Mouse (Mus musculus): Measurements from ENCODE around the gene Tenm4. TPM values are rescaled to one million over a fixed set of nuclear protein-coding genes. Genes with fewer than 3 reads are reported as not detected.

The Tenm4 gene
- 37.5 and 38.1 TPM in 2 replicates for polyA plus RNA-seq (2014; fragmentation: Nextera tagmentation; extraction: Ambion mirVana)

- ATAC-seq (ENCODE audit: low FRiP score) (no peak), DNase-seq (ENCODE audit: low spot score) (no peak)
- Histone ChIP-seq H3K27me3 (ENCODE audit: control insufficient read depth, insufficient read depth, low read length) (no peaks in the 10 kb centered on the region; the same call in 1 of the 2 replicates), H3K9me3 (ENCODE audit: control insufficient read depth, low read length) (no peaks in the 10 kb centered on the region), H3K4me3 (replicated peaks; ENCODE audit: low read length) (no peak within 1 kb of the TSS), H3K4me2 (replicated peaks) (no peak within 1 kb of the TSS), H3K27ac (no peak within 1 kb of the TSS), H3K36me3 (replicated peaks; ENCODE audit: control insufficient read depth, insufficient read depth) (no peaks in the 10 kb centered on the region), H3K9ac (no peak within 1 kb of the TSS), H3K4me1 (replicated peaks; ENCODE audit: control insufficient read depth, insufficient read depth, low read length) (peaks cover 4% of the 10 kb centered on the region; the same call in 1 of the 2 replicates)
- 35% methylated on average over 14 of the region's 14 CpGs for whole genome bisulfite sequencing
These were observed at the start of gene Tenm4 for GRCm38 (mm10) chr7:96170924-96171595. Tenm4 (plus strand) TSS chr7:96171246.

GRCm38 (mm10) chr7:96130763-96131162 lies 40.3 kb upstream of the Tenm4 start:
- Histone ChIP-seq H3K4me3 (replicated peaks; ENCODE audit: low read length) (no peak overlapping the region), H3K9me3 (ENCODE audit: control insufficient read depth, low read length) (no peaks in the 10 kb centered on the region), H3K36me3 (replicated peaks; ENCODE audit: control insufficient read depth, insufficient read depth) (no peaks in the 10 kb centered on the region), H3K4me2 (replicated peaks) (no peak overlapping the region), H3K9ac (no peak overlapping the region), H3K27ac (no peak overlapping the region), H3K4me1 (replicated peaks; ENCODE audit: control insufficient read depth, insufficient read depth, low read length) (no peaks in the 10 kb centered on the region), H3K27me3 (ENCODE audit: control insufficient read depth, insufficient read depth, low read length) (no peaks in the 10 kb centered on the region)
- WGBS, result 47% methylated on average over 4 of the region's 4 CpGs
- no peak for DNase-seq (ENCODE audit: low spot score)
- no peak for ATAC-seq (ENCODE audit: low FRiP score)

DNA sequence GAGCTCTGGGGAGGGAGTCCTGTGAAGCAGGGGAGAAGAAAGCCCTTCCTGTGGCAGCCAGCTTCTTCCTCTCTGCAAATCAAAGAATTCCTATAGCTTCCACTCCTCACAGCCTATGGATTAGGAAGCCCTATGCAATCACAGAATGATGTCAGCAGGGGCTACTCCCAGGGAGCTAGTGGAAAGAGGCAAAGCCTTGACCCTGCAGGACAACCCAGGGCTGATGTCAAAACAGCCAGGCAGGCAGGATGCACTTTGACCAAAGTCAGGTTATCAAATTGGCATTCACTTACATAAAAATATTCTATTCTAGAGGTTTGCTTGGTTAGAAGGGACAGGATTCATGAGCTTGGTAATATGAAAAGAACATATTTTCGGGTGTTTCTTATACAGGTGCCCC lies 39.9 kb upstream of the Tenm4 start:
- WGBS, result 91% methylated on average over 1 of the region's 1 CpGs

GRCm38 (mm10) chr7:96136497-96136961 lies 34.5 kb upstream of the Tenm4 start:
- H3K4me1 ChIP-seq (replicated peaks; ENCODE audit: control insufficient read depth, insufficient read depth, low read length), result no peaks in the 10 kb centered on the region
- H3K9me3 ChIP-seq (ENCODE audit: control insufficient read depth, low read length), result no peaks in the 10 kb centered on the region
- DNase-seq (ENCODE audit: low spot score) (no peak), ATAC-seq (ENCODE audit: low FRiP score) (no peak)
- H3K4me2 ChIP-seq (replicated peaks), result no peak overlapping the region
- no peak overlapping the region for H3K27ac ChIP-seq
- no peak overlapping the region for H3K4me3 ChIP-seq (replicated peaks; ENCODE audit: low read length)
- H3K27me3 ChIP-seq (ENCODE audit: control insufficient read depth, insufficient read depth, low read length), result no peaks in the 10 kb centered on the region
- WGBS, result 75% methylated on average over 6 of the region's 6 CpGs
- no peaks in the 10 kb centered on the region for H3K36me3 ChIP-seq (replicated peaks; ENCODE audit: control insufficient read depth, insufficient read depth)
- no peak overlapping the region for H3K9ac ChIP-seq

More for the DNA sequence above, 39.9 kb upstream of the Tenm4 start:
- H3K36me3 ChIP-seq (replicated peaks; ENCODE audit: control insufficient read depth, insufficient read depth), result no peaks in the 10 kb centered on the region
- H3K9me3 ChIP-seq (ENCODE audit: control insufficient read depth, low read length), result no peaks in the 10 kb centered on the region
- H3K4me3 ChIP-seq (replicated peaks; ENCODE audit: low read length), result no peak overlapping the region
- H3K27ac ChIP-seq, result no peak overlapping the region
- DNase-seq (ENCODE audit: low spot score) (no peak), ATAC-seq (ENCODE audit: low FRiP score) (no peak)
- H3K27me3 ChIP-seq (ENCODE audit: control insufficient read depth, insufficient read depth, low read length), result no peaks in the 10 kb centered on the region
- H3K4me1 ChIP-seq (replicated peaks; ENCODE audit: control insufficient read depth, insufficient read depth, low read length), result no peaks in the 10 kb centered on the region
- H3K9ac ChIP-seq, result no peak overlapping the region
- no peak overlapping the region for H3K4me2 ChIP-seq (replicated peaks)

DNA sequence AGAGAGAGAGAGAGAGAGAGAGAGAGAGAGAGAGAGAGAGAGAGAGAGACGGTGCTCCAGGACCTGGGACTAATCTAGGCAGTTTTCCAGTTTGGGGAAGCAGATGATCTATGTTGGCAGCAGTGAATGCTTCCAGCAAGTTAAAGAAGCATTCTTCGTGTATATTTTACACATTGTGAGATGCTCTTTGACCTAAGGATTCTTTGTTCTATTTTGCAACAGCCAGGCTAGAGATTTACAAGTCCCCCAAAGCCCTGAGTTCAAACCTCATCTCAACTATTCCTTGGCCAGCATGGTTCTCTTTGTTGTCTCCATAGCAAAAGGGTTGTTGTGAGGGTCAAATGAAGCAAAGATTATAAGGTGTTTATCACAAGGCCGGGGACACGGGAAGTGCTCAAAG lies 29.2 kb upstream of the Tenm4 start:
- no peak overlapping the region for H3K9ac ChIP-seq
- no peaks in the 10 kb centered on the region for H3K9me3 ChIP-seq (ENCODE audit: control insufficient read depth, low read length)
- no peaks in the 10 kb centered on the region for H3K27me3 ChIP-seq (ENCODE audit: control insufficient read depth, insufficient read depth, low read length)
- no peaks in the 10 kb centered on the region for H3K36me3 ChIP-seq (replicated peaks; ENCODE audit: control insufficient read depth, insufficient read depth)
- H3K4me2 ChIP-seq (replicated peaks), result no peak overlapping the region
- no peak for DNase-seq (ENCODE audit: low spot score)
- WGBS, result 82% methylated on average over 4 of the region's 4 CpGs
- no peaks in the 10 kb centered on the region for H3K4me1 ChIP-seq (replicated peaks; ENCODE audit: control insufficient read depth, insufficient read depth, low read length)
- ATAC-seq (ENCODE audit: low FRiP score), result no peak
- no peak overlapping the region for H3K4me3 ChIP-seq (replicated peaks; ENCODE audit: low read length)
- H3K27ac ChIP-seq, result no peak overlapping the region

DNA sequence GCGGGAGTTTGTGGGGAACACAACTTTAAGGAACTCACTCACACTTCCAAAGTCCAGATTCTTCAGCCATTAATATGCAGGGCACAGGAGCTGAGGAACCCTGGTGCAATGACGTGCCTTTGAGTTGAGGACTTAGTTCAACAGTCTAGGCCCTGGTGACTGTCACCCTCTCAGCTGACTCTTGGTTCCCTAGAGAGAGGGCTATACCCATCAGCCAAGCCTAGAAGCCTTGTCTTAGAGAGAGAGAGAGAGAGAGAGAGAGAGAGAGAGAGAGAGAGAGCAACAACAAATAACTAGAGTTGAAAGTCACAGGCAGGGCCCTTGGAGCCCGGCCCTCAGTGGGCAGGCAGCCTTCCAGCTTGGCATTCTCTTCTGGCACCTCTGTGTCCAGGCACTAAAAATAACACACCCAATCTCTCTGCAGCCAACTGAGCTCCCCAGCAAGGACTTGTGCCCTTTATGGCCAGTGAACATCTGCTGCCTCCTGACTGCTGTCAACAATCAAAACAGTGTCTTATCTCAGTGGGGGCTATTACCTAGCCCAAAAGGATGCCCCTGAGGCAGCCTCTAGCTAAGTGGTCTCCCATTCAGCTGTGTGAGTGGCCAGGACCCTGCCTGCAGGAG lies 28.0 kb upstream of the Tenm4 start:
- Histone ChIP-seq H3K9ac (no peak overlapping the region), H3K4me2 (replicated peaks) (no peak overlapping the region), H3K27ac (no peak overlapping the region), H3K9me3 (ENCODE audit: control insufficient read depth, low read length) (no peaks in the 10 kb centered on the region), H3K4me1 (replicated peaks; ENCODE audit: control insufficient read depth, insufficient read depth, low read length) (no peaks in the 10 kb centered on the region), H3K27me3 (ENCODE audit: control insufficient read depth, insufficient read depth, low read length) (no peaks in the 10 kb centered on the region), H3K4me3 (replicated peaks; ENCODE audit: low read length) (no peak overlapping the region), H3K36me3 (replicated peaks; ENCODE audit: control insufficient read depth, insufficient read depth) (no peaks in the 10 kb centered on the region)
- ATAC-seq (ENCODE audit: low FRiP score) (peak; percentile 31; the same call in 1 of the 2 replicates), DNase-seq (ENCODE audit: low spot score) (no peak)
- 79% methylated on average over 3 of the region's 3 CpGs for WGBS

DNA sequence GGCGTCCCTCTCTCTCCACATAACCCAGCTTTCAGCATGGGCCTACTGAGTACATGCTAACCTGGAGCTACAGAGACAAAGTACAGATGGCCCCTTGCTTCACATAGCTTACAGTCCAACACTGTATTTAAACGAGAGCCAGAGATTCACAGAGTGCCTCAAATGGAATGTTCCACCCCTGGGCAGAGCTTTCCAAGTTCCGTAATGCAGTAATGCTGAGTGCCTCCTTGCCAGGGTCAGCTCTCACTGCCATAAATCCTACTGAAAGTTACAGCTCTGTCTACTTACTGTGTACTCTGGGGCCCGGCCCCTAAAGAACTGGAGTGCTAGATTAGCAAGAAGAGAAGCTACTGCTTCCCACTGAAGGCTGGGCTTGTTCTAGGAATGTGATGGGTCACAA lies 23.6 kb upstream of the Tenm4 start:
- DNase-seq (ENCODE audit: low spot score), result no peak
- Histone ChIP-seq H3K9ac (no peak overlapping the region), H3K36me3 (replicated peaks; ENCODE audit: control insufficient read depth, insufficient read depth) (no peaks in the 10 kb centered on the region), H3K4me1 (replicated peaks; ENCODE audit: control insufficient read depth, insufficient read depth, low read length) (no peaks in the 10 kb centered on the region; the same call in 1 of the 2 replicates), H3K4me2 (replicated peaks) (no peak overlapping the region), H3K4me3 (replicated peaks; ENCODE audit: low read length) (no peak overlapping the region), H3K27ac (no peak overlapping the region), H3K9me3 (ENCODE audit: control insufficient read depth, low read length) (no peaks in the 10 kb centered on the region), H3K27me3 (ENCODE audit: control insufficient read depth, insufficient read depth, low read length) (no peaks in the 10 kb centered on the region)
- ATAC-seq (ENCODE audit: low FRiP score), result no peak
- WGBS, result 91% methylated on average over 4 of the region's 4 CpGs

DNA sequence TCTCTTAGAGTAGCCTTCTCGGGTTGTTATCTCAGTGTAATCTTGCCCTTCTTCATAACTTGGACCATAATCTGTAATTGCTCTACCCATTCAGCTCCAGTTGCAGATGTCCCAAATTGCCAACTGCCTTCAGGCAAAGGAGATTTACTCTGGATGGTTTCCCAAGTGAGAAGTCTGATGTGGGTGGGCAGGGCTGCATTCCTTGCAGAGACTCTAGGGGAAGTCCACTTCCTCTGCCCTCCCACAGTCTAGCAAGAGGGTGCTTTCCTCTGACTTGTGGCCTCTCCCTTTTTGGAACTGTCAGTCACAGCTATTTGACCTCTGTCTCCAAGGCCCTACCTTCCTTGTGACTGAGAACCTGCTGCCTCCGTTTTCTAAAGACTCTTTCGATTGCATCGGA lies 22.9 kb upstream of the Tenm4 start:
- Histone ChIP-seq H3K9ac (no peak overlapping the region), H3K4me2 (replicated peaks) (no peak overlapping the region), H3K36me3 (replicated peaks; ENCODE audit: control insufficient read depth, insufficient read depth) (no peaks in the 10 kb centered on the region), H3K27ac (no peak overlapping the region), H3K9me3 (ENCODE audit: control insufficient read depth, low read length) (no peaks in the 10 kb centered on the region), H3K4me3 (replicated peaks; ENCODE audit: low read length) (no peak overlapping the region), H3K4me1 (replicated peaks; ENCODE audit: control insufficient read depth, insufficient read depth, low read length) (no peaks in the 10 kb centered on the region; the same call in 1 of the 2 replicates), H3K27me3 (ENCODE audit: control insufficient read depth, insufficient read depth, low read length) (no peaks in the 10 kb centered on the region)
- DNase-seq (ENCODE audit: low spot score) (no peak), ATAC-seq (ENCODE audit: low FRiP score) (no peak)
- WGBS, result 89% methylated on average over 4 of the region's 4 CpGs

GRCm38 (mm10) chr7:96151277-96151676 lies 19.8 kb upstream of the Tenm4 start:
- Histone ChIP-seq H3K4me3 (replicated peaks; ENCODE audit: low read length) (no peak overlapping the region), H3K36me3 (replicated peaks; ENCODE audit: control insufficient read depth, insufficient read depth) (no peaks in the 10 kb centered on the region), H3K4me1 (replicated peaks; ENCODE audit: control insufficient read depth, insufficient read depth, low read length) (no peaks in the 10 kb centered on the region; the same call in 1 of the 2 replicates), H3K27ac (no peak overlapping the region), H3K4me2 (replicated peaks) (no peak overlapping the region), H3K9ac (no peak overlapping the region), H3K9me3 (ENCODE audit: control insufficient read depth, low read length) (no peaks in the 10 kb centered on the region), H3K27me3 (ENCODE audit: control insufficient read depth, insufficient read depth, low read length) (no peaks in the 10 kb centered on the region)
- ATAC-seq (ENCODE audit: low FRiP score), result no peak
- WGBS, result 52% methylated on average over 3 of the region's 3 CpGs
- DNase-seq (ENCODE audit: low spot score), result no peak
